Mouse (Mus musculus) cerebellum, adult 2 months (tissue): ENCODE results near the gene Jagn1. TPM values are rescaled to one million over a fixed set of nuclear protein-coding genes. Genes with fewer than 3 reads are reported as not detected.

ENCODE experiments used
- DNase-seq, 2 experiments: peaks; one replicate each; pipeline ENCODE4 v3.0.0; 2021
- H3K27ac ChIP-seq: fragments of 200-500 bp; 2 replicates; pipeline ENCODE4 v1.5.1; 2012; ENCODE audit warnings: low read length, control low read depth, inconsistent platforms; ENCODE audit not compliant: insufficient read depth
- H3K27me3 ChIP-seq: fragments of 200-500 bp; 2 replicates; pipeline ENCODE4 v1.6.1; 2012; ENCODE audit warnings: inconsistent platforms, mild to moderate bottlenecking, low read length, moderate library complexity; ENCODE audit not compliant: control insufficient read depth, insufficient read depth
- H3K4me1 ChIP-seq: fragments of 200-500 bp; 2 replicates; pipeline ENCODE4 v1.6.1; 2011; ENCODE audit warnings: low read length; ENCODE audit not compliant: control insufficient read depth, insufficient read depth
- H3K4me3 ChIP-seq: fragments of 200-500 bp; replicated peaks from 2 replicates; pipeline ENCODE3; 2011; ENCODE audit warnings: mild to moderate bottlenecking, low read depth, low read length, control low read depth; ENCODE audit not compliant: insufficient read depth
- CTCF ChIP-seq: fragments of 200-500 bp; IDR thresholded peaks from 2 replicates; pipeline ENCODE4 v1.5.1; 2011; ENCODE audit warnings: low read depth, mild to moderate bottlenecking, control low read depth, low read length, moderate library complexity, borderline replicate concordance; ENCODE audit not compliant: insufficient read depth
- POLR2A ChIP-seq: fragments of 200-500 bp; IDR thresholded peaks from 2 replicates; pipeline ENCODE4 v1.6.1; 2011; ENCODE audit warnings: low read length, control low read depth, borderline replicate concordance; ENCODE audit not compliant: insufficient read depth
- WGBS: fragments of 180-500 bp; shearing (Covaris S2); methylation state at CpG from one replicate; pipeline ENCODE4 v1.1.7; 2018; 5-methylcytosine and 5-hydroxymethylcytosine counted together
- polyA plus RNA-seq: library from polyadenylated mRNA; depleted of rRNA; stranded (reverse); fragments of >200 nt; gene quantifications from 2 replicates; pipeline ENCODE4 v1.2.3, GENCODE M21; 2012

Gene Jagn1
- polyA plus RNA-seq, 1 experiment: 58.4 TPM

GRCm38 (mm10) chr6:113405483-113405882 is 36.9 kb upstream of the Jagn1 start:
- no peak overlapping the region for H3K27ac ChIP-seq
- TF ChIP-seq CTCF: no peak
- TF ChIP-seq POLR2A: no peak
- H3K27me3 ChIP-seq: no peaks in the 10 kb centered on the region
- DNase-seq: no peak
- H3K4me3 ChIP-seq: no peak overlapping the region
- peaks cover 7% of the 10 kb centered on the region; the same call in 1 of the 2 replicates for H3K4me1 ChIP-seq
- 89% methylated on average over 6 of the region's 6 CpGs for WGBS

DNA sequence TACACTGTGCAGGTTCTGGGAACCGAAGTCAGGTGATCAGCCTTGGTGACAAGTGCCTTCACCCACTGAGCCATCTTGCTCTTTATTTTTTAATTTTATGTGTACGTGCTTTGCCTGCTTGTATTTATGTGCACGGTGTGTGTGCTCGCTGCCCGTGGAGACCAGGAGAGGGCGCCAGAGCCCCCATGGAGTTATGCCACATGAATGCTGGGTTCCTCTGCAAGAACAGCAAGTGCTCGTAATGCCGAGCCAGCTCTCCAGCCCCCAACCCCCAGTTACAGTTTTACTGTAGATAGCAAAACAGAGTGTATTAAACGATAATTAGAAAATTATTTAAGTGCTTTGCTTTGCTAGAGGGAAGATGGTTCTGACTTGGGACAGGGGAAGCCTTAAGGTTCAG is 35.7 kb upstream of the Jagn1 start:
- Histone ChIP-seq H3K4me3 (no peak overlapping the region), H3K4me1 (peaks cover 7% of the 10 kb centered on the region; the same call in 1 of the 2 replicates), H3K27me3 (no peaks in the 10 kb centered on the region), H3K27ac (no peak overlapping the region)
- WGBS: 68% methylated on average over 9 of the region's 9 CpGs
- TF ChIP-seq POLR2A (no peak), CTCF (no peak)
- DNase-seq: no peak

GRCm38 (mm10) chr6:113410001-113410400 is 32.4 kb upstream of the Jagn1 start:
- DNase-seq: no peak
- Histone ChIP-seq H3K4me3 (no peak overlapping the region), H3K27ac (no peak overlapping the region), H3K4me1 (no peaks in the 10 kb centered on the region), H3K27me3 (no peaks in the 10 kb centered on the region)
- TF ChIP-seq POLR2A (no peak), CTCF (no peak)
- WGBS: 77% methylated on average over 1 of the region's 1 CpGs

GRCm38 (mm10) chr6:113416416-113416815 is 26.0 kb upstream of the Jagn1 start:
- Histone ChIP-seq H3K4me1 (peaks cover 10% of the 10 kb centered on the region; the same call in 1 of the 2 replicates), H3K4me3 (no peak overlapping the region), H3K27me3 (no peaks in the 10 kb centered on the region), H3K27ac (no peak overlapping the region)
- no peak for DNase-seq
- WGBS: 64% methylated on average over 5 of the region's 5 CpGs
- TF ChIP-seq CTCF (no peak), POLR2A (no peak)

GRCm38 (mm10) chr6:113418441-113419198 is 23.7 kb upstream of the Jagn1 start:
- 6% methylated on average over 16 of the region's 16 CpGs for WGBS
- Histone ChIP-seq H3K27me3 (no peaks in the 10 kb centered on the region), H3K27ac (peak overlapping the region; percentile 75), H3K4me1 (peaks cover 10% of the 10 kb centered on the region; the same call in 1 of the 2 replicates), H3K4me3 (peak overlapping the region; percentile 94)
- no peak for DNase-seq
- TF ChIP-seq POLR2A (no peak), CTCF (no peak)

- Histone ChIP-seq H3K27ac (peak within 1 kb of the TSS; percentile 75), H3K4me3 (peak within 1 kb of the TSS; percentile 94), H3K27me3 (no peaks in the 10 kb centered on the region), H3K4me1 (peaks cover 10% of the 10 kb centered on the region; the same call in 1 of the 2 replicates)
- 1% methylated on average over 25 of the region's 25 CpGs for WGBS
- TF ChIP-seq POLR2A (peak; percentile 98), CTCF (no peak)
- DNase-seq: peak; percentile 97 to 100
Measured at GRCm38 (mm10) chr6:113419199-113419587, 23.2 kb upstream of the Jagn1 start, which contains the start of gene Rpusd3. Gene Rpusd3, minus strand, starts transcription at chr6:113419340.

DNA sequence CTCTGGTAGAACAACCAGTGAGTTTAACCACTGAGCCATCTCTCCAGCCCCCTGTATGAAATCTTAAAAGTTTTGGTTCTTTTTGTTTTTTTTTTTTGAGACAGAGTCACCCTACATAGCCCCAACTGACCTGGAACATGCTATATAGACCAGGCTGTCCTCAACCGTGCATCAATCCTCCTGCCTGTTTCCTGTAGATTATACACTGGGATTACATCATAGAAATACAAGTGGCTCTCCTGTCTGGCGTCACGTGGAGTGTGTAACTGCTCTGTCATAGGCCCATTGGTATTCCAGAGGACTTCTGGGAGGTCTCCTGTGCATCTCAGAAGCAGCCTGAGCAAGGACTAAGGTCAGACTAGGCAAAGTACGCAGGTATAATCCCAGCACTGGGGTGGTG is 19.4 kb upstream of the Jagn1 start:
- whole genome bisulfite sequencing: 80% methylated on average over 4 of the region's 4 CpGs
- Histone ChIP-seq H3K27me3 (no peaks in the 10 kb centered on the region), H3K4me1 (peaks cover 4% of the 10 kb centered on the region; the same call in 1 of the 2 replicates), H3K4me3 (no peak overlapping the region), H3K27ac (no peak overlapping the region)
- no peak for DNase-seq
- TF ChIP-seq POLR2A (no peak), CTCF (no peak)

- WGBS: 85% methylated on average over 7 of the region's 7 CpGs
- Histone ChIP-seq H3K4me3 (no peak overlapping the region), H3K27me3 (no peaks in the 10 kb centered on the region), H3K27ac (no peak overlapping the region), H3K4me1 (no peaks in the 10 kb centered on the region)
- TF ChIP-seq POLR2A: no peak
- no peak for TF ChIP-seq CTCF
- DNase-seq: no peak
Measured at GRCm38 (mm10) chr6:113424187-113424586, 18.2 kb upstream of the Jagn1 start.
